Mouse (Mus musculus) bone marrow macrophage, adult 2 months (primary cell): ENCODE results near the gene Lrrc26. TPM values are rescaled to one million over a fixed set of nuclear protein-coding genes. Genes with fewer than 3 reads are reported as not detected.

Source experiments
- H3K27ac ChIP-seq: 2 replicates; pipeline ENCODE4 v1.5.1; 2012; ENCODE audit warnings: low read depth, low read length; ENCODE audit not compliant: insufficient read depth
- H3K4me1 ChIP-seq: 2 replicates; pipeline ENCODE4 v1.6.1; 2012; ENCODE audit warnings: low read length; ENCODE audit not compliant: control insufficient read depth, insufficient read depth
- H3K4me3 ChIP-seq: 2 replicates; pipeline ENCODE4 v1.5.1; 2012; ENCODE audit warnings: mild to moderate bottlenecking, low read length, moderate library complexity; ENCODE audit not compliant: insufficient read depth
- CTCF ChIP-seq: IDR thresholded peaks from 2 replicates; pipeline ENCODE4 v1.5.1; 2012; ENCODE audit warnings: low read depth, mild to moderate bottlenecking, low read length, moderate library complexity
- POLR2A ChIP-seq: IDR thresholded peaks from 2 replicates; pipeline ENCODE4 v1.6.1; 2012; ENCODE audit warnings: mild to moderate bottlenecking, low read depth, low read length, borderline replicate concordance
- polyA plus RNA-seq: library from polyadenylated mRNA; stranded (reverse); fragments of >200 nt; gene quantifications from 2 replicates; pipeline ENCODE4 v1.2.4, GENCODE M21; 2012; ENCODE audit not compliant: missing spikeins, insufficient read depth, insufficient read length

Lrrc26 gene
- polyA plus RNA-seq, 1 experiment, result not detected

DNA sequence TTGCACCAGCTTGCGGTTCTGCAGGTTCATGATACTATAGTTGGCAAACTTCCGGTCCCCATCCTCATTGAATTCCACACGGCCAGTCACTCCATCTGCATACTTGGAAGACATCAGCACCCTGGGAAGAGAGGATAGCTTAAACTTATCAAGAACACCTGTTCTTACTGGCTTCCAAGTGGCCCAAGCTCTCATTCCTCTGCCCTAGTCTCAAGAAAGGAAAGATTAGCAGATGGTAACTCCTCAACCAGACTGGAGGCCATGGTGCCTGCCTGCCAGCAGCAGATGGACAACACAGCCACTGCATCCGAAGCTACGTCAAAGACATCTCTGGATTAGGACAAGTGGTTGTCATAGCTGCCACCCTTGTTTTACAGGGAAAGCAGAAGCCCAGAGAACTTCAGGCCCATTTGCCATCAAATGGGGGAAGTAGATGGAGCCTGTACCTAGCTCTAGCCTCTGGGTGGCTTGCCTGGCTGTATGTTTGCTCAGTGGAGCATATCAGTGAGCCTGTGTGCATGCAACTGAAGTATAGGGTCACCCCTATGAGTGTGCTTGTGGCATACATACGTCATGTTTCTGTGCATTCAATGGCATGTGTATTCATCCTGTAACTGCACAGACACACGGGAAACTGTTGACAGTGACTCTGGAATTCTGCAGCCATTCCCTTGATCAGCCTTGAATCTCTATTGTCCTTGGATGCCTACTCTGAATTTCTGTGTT, 14.4 kb downstream of the Lrrc26 start:
- no peak for TF ChIP-seq POLR2A
- no peak for TF ChIP-seq CTCF
- Histone ChIP-seq H3K4me3 (peak overlapping the region; percentile 12), H3K4me1 (0 out of 2 replicates have a peak, but pooled peaks cover 2% of the 10 kb centered on the region), H3K27ac (no peak overlapping the region)

DNA sequence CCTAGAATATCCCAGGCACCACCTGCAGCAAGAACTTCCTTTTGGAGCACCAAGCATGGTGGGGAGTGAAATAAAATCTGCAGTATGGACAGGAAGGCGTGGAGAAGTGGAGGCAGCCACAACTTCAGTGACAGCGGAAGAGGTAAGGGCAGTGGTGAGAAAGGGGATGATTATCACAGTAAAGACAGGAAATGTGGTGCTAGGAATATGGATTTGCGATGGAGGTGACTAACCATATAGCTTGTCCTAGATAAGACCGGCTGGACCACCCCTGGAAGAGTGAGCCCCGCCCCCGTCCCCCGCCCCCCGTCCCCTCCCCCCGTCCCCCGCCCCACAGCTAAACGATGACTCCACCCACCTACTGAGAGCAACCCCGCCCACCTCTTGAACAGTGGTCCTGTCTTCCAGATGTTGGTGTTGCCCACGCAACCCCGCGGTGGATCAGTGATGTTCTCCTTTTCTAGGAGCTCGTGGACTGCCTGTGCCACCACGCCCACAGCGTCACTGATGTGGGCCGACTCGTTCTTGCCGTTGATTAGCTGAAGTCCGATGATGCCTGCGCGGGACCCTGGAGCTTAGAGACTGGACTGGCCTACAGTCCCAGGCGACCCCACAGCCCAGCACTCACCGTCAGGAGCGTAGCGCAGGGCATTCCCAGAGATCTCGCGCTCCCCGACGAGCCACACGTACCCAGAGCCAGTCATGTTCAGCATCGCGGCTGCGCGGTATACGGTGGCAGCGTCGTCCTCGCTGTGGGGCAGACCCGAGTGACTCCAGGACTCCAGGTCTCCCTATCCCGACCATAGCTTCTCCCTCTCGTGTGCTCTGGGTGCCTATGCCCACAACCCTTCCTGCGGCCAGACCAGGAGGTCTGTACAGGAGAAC, 15.2 kb downstream of the Lrrc26 start:
- Histone ChIP-seq H3K4me1 (0 out of 2 replicates have a peak, but pooled peaks cover 2% of the 10 kb centered on the region), H3K27ac (no peak overlapping the region), H3K4me3 (peak overlapping the region; percentile 59)
- TF ChIP-seq CTCF (no peak), POLR2A (no peak)

DNA sequence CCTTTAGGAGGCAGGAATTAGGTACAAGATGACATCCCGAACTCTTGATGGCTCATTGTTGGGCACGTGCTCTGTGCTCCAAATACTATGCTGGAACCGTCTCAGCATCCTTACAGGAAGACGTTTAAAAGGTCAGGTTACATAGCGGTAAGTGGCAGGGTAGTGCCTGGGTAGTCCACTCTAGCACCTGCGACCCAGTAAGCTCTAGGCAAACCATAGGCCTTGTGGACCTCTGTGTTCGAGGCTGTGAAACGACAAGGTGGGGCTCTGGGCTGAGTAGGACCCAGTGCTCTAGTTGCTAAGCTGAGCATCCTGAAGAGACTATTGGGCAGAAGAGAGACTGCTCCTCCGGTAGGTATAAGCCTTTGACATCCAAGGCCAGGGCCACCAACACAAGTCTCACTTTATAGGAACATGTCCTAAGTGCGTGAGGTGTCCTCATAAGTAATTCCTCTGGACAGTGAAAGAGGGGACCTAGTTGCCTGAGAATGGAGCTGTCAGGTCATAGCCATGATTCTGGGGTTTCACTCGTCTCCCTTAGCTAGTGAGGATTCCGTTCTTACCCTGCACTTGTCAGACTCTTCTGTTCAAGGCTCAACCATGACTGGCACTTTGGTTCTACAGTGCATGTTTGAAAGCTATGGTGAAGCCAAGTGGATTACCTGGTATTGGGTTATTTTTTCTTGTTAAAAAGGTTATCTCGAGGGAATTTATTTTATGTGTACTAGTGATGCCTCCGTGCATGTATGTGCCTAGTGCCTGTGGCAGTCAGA, 16.1 kb downstream of the Lrrc26 start:
- Histone ChIP-seq H3K27ac (no peak overlapping the region), H3K4me3 (peak overlapping the region; percentile 59), H3K4me1 (0 out of 2 replicates have a peak, but pooled peaks cover 2% of the 10 kb centered on the region)
- TF ChIP-seq CTCF, result no peak
- no peak for TF ChIP-seq POLR2A

DNA sequence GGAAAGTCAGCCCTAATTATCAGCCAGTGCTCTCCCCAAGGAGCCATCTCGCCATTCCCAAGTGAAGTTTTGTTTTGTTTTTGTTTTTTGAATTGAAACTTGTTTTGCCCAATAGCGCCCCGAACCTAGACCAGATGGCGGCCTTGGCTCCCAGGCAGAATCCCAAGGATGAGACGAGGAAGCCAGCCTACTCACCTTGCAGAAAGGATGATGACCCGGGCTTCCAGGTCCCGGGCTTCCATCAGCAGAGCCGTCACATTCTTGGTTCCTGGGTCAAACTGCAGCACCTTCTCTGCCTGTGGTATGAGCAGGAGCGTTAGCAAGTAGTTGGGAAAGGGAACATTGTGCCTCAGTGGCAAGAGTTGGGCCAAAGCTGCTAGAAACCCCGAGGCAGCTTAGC, 20.5 kb downstream of the Lrrc26 start:
- no peak overlapping the region for H3K4me3 ChIP-seq
- H3K27ac ChIP-seq, result no peak overlapping the region
- H3K4me1 ChIP-seq, result 0 out of 2 replicates have a peak, but pooled peaks cover 2% of the 10 kb centered on the region
- TF ChIP-seq CTCF (no peak), POLR2A (no peak)

DNA sequence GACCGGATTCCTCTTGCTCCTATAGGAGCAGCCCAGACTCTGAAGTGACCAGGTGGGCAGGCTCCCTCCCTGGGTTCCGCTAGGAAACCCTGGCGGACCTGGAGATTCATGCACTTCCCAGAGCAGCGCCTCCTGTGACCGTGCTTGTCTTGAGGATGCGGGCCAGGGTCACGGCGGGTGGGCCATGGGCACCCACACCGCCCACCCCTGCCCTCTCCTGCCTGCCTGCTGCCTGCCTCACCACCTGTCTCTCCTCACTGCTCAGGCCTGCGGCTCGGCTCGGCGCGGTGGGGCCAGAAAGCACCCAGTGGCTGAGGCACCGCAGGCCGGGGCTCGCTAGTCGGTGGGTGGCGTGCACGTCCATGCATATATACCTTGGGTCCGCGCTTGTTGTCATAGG, 21.3 kb downstream of the Lrrc26 start:
- TF ChIP-seq POLR2A (no peak), CTCF (no peak)
- Histone ChIP-seq H3K4me1 (no peaks in the 10 kb centered on the region), H3K27ac (no peak overlapping the region), H3K4me3 (no peak overlapping the region)

DNA sequence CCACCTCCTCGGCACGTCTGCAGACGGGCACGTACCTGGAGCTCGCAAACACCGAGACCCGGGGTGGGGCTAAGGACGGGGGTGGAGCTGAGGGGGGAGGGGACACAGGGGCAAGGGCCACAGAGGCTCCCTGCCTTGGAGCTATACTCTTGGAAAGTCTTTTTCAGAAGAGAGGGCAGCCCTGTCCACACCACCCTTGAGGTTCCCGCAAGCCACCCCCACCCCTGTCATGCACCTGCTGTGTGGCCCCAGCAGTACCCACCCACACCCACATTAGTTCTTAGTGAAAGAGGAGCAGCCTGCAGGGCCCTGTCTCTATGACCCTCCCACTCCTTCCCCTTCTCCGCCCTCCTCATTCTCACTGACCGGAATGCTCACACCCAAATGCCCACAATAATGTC, 21.8 kb downstream of the Lrrc26 start:
- Histone ChIP-seq H3K4me3 (no peak overlapping the region), H3K27ac (no peak overlapping the region), H3K4me1 (no peaks in the 10 kb centered on the region)
- TF ChIP-seq POLR2A, result no peak
- no peak for TF ChIP-seq CTCF

DNA sequence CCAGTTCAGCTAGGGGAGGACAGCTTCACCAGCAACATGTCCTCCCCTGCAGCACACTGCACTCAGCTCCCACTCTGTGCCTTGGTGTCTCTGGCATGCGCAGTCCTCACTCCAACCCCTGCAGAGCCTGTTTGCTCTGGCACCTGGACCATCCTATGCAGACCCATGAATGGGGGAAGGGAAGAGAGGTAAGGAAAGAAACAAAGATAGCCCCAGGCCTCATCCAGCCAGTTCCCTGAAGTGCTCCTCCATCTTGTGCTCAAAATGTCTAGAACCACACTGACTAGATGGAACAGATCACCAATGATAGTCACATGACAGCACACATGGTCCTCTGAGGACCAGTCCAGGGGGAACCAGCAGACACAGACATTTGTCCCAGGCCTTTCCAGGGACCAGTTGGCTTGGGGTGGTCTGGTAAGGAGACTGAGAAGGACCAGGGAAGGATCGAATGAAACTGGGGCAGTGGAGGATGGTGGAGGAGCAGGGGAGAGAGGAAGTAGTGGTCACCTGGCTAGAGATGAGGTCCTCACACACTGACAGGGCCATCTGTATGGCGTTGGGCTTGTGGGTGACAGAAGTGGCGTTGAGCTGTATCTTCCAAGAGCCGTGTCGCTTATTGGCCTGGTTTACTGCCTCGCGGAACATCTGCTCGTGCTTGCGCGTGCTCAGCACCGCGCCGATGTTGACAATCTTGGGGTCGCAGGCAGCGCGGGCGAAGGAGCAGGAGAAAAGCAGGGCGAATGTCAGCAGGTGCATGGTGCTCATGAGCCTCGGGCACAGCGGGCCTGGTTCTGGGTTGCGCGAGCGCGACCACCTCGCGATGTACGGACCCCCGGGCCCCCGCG, 28.6 kb downstream of the Lrrc26 start:
- no peak overlapping the region for H3K27ac ChIP-seq
- TF ChIP-seq CTCF (no peak), POLR2A (no peak)
- H3K4me1 ChIP-seq, result no peaks in the 10 kb centered on the region
- H3K4me3 ChIP-seq, result no peak overlapping the region

DNA sequence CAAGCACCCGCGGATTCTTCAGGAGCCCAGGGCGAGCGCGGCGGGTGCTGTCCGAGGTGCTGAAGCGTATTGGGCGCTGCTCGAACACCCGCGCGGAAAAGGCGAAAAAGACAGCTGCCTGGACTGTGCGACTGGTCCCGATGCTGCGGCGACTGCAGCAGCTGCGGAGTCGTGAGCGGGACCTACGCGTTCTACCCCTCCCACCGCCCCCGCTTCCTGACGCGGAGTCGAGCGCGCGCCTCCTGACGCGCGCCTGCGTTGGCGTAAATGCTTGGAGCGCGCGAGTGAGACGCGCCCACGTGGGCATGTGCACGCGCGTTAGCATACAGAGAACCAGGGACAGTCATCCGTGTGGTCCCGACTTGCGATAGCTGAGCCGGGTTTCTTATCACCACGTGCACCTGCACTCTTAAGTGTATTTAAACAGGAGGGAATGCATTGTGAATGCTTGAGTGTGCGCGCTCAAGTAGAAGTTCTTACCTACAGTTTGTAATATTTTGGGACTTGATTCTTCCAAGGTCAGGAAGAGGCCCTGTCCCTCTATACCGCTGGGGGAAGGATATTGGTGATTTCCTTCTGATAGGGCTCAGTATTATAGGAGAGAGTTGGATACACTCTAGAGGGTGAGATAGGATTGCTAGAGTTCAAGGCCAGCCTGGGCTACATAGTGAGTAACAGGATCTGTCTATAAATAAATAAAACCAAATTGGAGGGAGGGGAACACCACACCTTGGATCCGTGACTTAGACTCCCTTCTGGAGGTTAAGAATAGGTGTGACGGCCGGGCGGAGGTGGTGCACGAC, 29.5 kb downstream of the Lrrc26 start, which contains the start of gene Grin1:
TSS of gene Grin1 (minus strand) at position 217 of the 803 bp plus-strand sequence.
- Histone ChIP-seq H3K27ac (no peak within 1 kb of the TSS), H3K4me1 (no peaks in the 10 kb centered on the region), H3K4me3 (peak within 1 kb of the TSS; percentile 30)
- no peak for TF ChIP-seq POLR2A
- no peak for TF ChIP-seq CTCF

DNA sequence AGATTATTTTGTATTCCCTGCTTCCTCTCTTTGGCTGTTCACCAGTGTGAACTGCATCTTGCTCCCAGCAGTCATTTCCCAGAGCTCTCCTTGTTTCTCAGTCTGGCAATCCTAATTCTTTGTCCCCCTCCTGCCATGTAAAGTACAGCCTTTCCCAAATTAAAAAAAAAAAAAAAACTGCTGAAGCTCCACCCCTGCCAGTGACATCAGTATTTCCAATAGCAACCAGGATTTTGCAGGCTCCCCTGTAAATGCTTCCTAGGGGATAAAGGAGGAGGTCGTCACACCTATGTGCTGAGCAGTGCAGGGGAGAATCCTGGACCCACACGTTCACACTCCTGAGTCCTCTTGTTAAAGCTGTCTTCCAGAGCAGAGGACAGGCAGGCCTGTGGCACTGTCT, 30.4 kb downstream of the Lrrc26 start:
- TF ChIP-seq CTCF, result no peak
- no peak for TF ChIP-seq POLR2A
- Histone ChIP-seq H3K4me1 (no peaks in the 10 kb centered on the region), H3K4me3 (no peak overlapping the region), H3K27ac (no peak overlapping the region)
